Mouse (Mus musculus) hindbrain, embryonic 12.5 days (tissue): ENCODE data around the gene Gstk1. TPM values are rescaled to one million over a fixed set of nuclear protein-coding genes. Genes with fewer than 3 reads are reported as not detected.

Experiments
- ATAC-seq: fragments of 200-750 bp; cut with Nextera tagmentation; 2 replicates; pipeline ENCODE4 v1.8.0; 2017; ENCODE audit warnings: moderate TSS enrichment; ENCODE audit not compliant: low FRiP score
- H3K27ac ChIP-seq: fragments of 300-500 bp; sonication (generic); 2 replicates; pipeline ENCODE4 v1.5.1; 2016; ENCODE audit warnings: mild to moderate bottlenecking
- H3K27me3 ChIP-seq: fragments of 300-500 bp; sonication (generic); 2 replicates; pipeline ENCODE4 v1.6.1; 2016; ENCODE audit warnings: mild to moderate bottlenecking
- H3K36me3 ChIP-seq: fragments of 300-500 bp; sonication (generic); 2 replicates; pipeline ENCODE4 v1.6.1; 2016; ENCODE audit warnings: mild to moderate bottlenecking
- H3K4me1 ChIP-seq: fragments of 300-500 bp; sonication (generic); 2 replicates; pipeline ENCODE4 v1.6.1; 2016
- H3K4me2 ChIP-seq: fragments of 300-500 bp; sonication (generic); replicated peaks from 2 replicates; pipeline ENCODE4 v1.6.1; 2016; ENCODE audit warnings: mild to moderate bottlenecking
- H3K4me3 ChIP-seq: fragments of 300-500 bp; sonication (generic); 2 replicates; pipeline ENCODE4 v1.5.1; 2016; ENCODE audit warnings: mild to moderate bottlenecking
- H3K9ac ChIP-seq: fragments of 300-500 bp; sonication (generic); 2 replicates; pipeline ENCODE4 v1.6.1; 2016; ENCODE audit warnings: mild to moderate bottlenecking, moderate library complexity
- H3K9me3 ChIP-seq: fragments of 300-500 bp; sonication (generic); replicated peaks from 2 replicates; pipeline ENCODE4 v1.6.1; 2016; ENCODE audit warnings: mild to moderate bottlenecking
- WGBS: fragments of 180-500 bp; shearing (Covaris S2); methylation state at CpG from one replicate; pipeline ENCODE4 v1.1.7; 2016; 5-methylcytosine and 5-hydroxymethylcytosine counted together
- polyA plus RNA-seq: library from polyadenylated mRNA; unstranded; fragments of >200 nt; fragmentation: Nextera tagmentation; extraction: Ambion mirVana; gene quantifications from 2 replicates; pipeline ENCODE4 v1.2.1, GENCODE M21; 2016

Gstk1 gene
- polyA plus RNA-seq, 1 experiment from 2014 or later = 18.8 TPM

- ATAC-seq = no peak
- Histone ChIP-seq H3K27me3 (peaks cover 11% of the 10 kb centered on the region; the same call in 1 of the 2 replicates), H3K27ac (no peak overlapping the region), H3K4me2 (peak overlapping the region; percentile 25; the same call in 1 of the 2 replicates), H3K36me3 (no peaks in the 10 kb centered on the region), H3K9ac (no peak overlapping the region), H3K4me3 (no peak overlapping the region), H3K9me3 (no peaks in the 10 kb centered on the region), H3K4me1 (peaks cover 6% of the 10 kb centered on the region; the same call in 1 of the 2 replicates)
- WGBS = 90% methylated on average over 1 of the region's 1 CpGs
Measured at GRCm38 (mm10) chr6:42247981-42248380, 2.2 kb downstream of the Gstk1 start.

- no peak overlapping the region for H3K4me3 ChIP-seq
- H3K4me2 ChIP-seq = no peak overlapping the region
- no peaks in the 10 kb centered on the region for H3K36me3 ChIP-seq
- H3K27ac ChIP-seq = no peak overlapping the region
- no peak overlapping the region for H3K9ac ChIP-seq
- 82% methylated on average over 4 of the region's 4 CpGs for WGBS
- ATAC-seq = no peak
- H3K4me1 ChIP-seq = no peaks in the 10 kb centered on the region
- peaks cover 2% of the 10 kb centered on the region; the same call in 1 of the 2 replicates for H3K27me3 ChIP-seq
- H3K9me3 ChIP-seq = no peaks in the 10 kb centered on the region
Measured at GRCm38 (mm10) chr6:42251791-42252190, 6.1 kb downstream of the Gstk1 start.

- H3K4me3 ChIP-seq = no peak overlapping the region
- 84% methylated on average over 2 of the region's 2 CpGs for WGBS
- no peaks in the 10 kb centered on the region for H3K9me3 ChIP-seq
- no peaks in the 10 kb centered on the region for H3K36me3 ChIP-seq
- H3K27ac ChIP-seq = no peak overlapping the region
- no peak overlapping the region for H3K9ac ChIP-seq
- no peaks in the 10 kb centered on the region for H3K27me3 ChIP-seq
- no peak for ATAC-seq
- H3K4me2 ChIP-seq = no peak overlapping the region
- no peaks in the 10 kb centered on the region for H3K4me1 ChIP-seq
Measured at GRCm38 (mm10) chr6:42253103-42253502, 7.4 kb downstream of the Gstk1 start.

- Histone ChIP-seq H3K27me3 (no peaks in the 10 kb centered on the region; the same call in 1 of the 2 replicates), H3K9me3 (no peaks in the 10 kb centered on the region), H3K4me3 (no peak overlapping the region), H3K36me3 (no peaks in the 10 kb centered on the region), H3K4me2 (no peak overlapping the region), H3K4me1 (no peaks in the 10 kb centered on the region), H3K27ac (no peak overlapping the region), H3K9ac (no peak overlapping the region)
- WGBS = 20% methylated on average over 11 of the region's 11 CpGs
- peak; percentile 63 for ATAC-seq
Measured at GRCm38 (mm10) chr6:42257303-42257863, 11.6 kb downstream of the Gstk1 start.

- 76% methylated on average over 6 of the region's 6 CpGs for WGBS
- no peaks in the 10 kb centered on the region for H3K4me1 ChIP-seq
- H3K27me3 ChIP-seq = no peaks in the 10 kb centered on the region; the same call in 1 of the 2 replicates
- no peak overlapping the region for H3K4me3 ChIP-seq
- no peak overlapping the region for H3K4me2 ChIP-seq
- no peak overlapping the region for H3K27ac ChIP-seq
- H3K36me3 ChIP-seq = no peaks in the 10 kb centered on the region
- H3K9me3 ChIP-seq = no peaks in the 10 kb centered on the region
- no peak overlapping the region for H3K9ac ChIP-seq
- no peak for ATAC-seq
Measured at GRCm38 (mm10) chr6:42260430-42260829, 14.7 kb downstream of the Gstk1 start.

GRCm38 (mm10) chr6:42261524-42262170 is 15.9 kb downstream of the Gstk1 start, which contains the start of gene Tmem139:
Gene Tmem139 (plus strand): TSS chr6:42261970.
- 18% methylated on average over 20 of the region's 20 CpGs for WGBS
- Histone ChIP-seq H3K9me3 (no peaks in the 10 kb centered on the region), H3K4me3 (no peak within 1 kb of the TSS), H3K27me3 (no peaks in the 10 kb centered on the region; the same call in 1 of the 2 replicates), H3K9ac (no peak within 1 kb of the TSS; the same call in 1 of the 2 replicates), H3K4me1 (peaks cover 3% of the 10 kb centered on the region), H3K4me2 (peak within 1 kb of the TSS; percentile 30), H3K36me3 (no peaks in the 10 kb centered on the region), H3K27ac (no peak within 1 kb of the TSS)
- ATAC-seq = no peak

- peak within 1 kb of the TSS; percentile 91 for H3K27ac ChIP-seq
- H3K9ac ChIP-seq = peak within 1 kb of the TSS; percentile 89
- H3K36me3 ChIP-seq = peaks cover 25% of the 10 kb centered on the region
- peak; percentile 100 for ATAC-seq
- under 1% methylated on average over 51 of the region's 51 CpGs for WGBS
- no peaks in the 10 kb centered on the region for H3K9me3 ChIP-seq
- peaks cover 7% of the 10 kb centered on the region for H3K4me1 ChIP-seq
- no peaks in the 10 kb centered on the region; the same call in 1 of the 2 replicates for H3K27me3 ChIP-seq
- peak within 1 kb of the TSS; percentile 82 for H3K4me2 ChIP-seq
- peak within 1 kb of the TSS; percentile 66 for H3K4me3 ChIP-seq
Measured at GRCm38 (mm10) chr6:42264626-42265312, 19.0 kb downstream of the Gstk1 start, which contains the start of gene Casp2. Gene Casp2 (plus strand): TSS chr6:42264985.

- ATAC-seq = no peak
- peaks cover 33% of the 10 kb centered on the region for H3K36me3 ChIP-seq
- under 1% methylated on average over 21 of the region's 21 CpGs for WGBS
- H3K4me3 ChIP-seq = peak overlapping the region; percentile 66
- H3K9ac ChIP-seq = peak overlapping the region; percentile 89
- H3K27ac ChIP-seq = peak overlapping the region; percentile 91
- peaks cover 7% of the 10 kb centered on the region for H3K4me1 ChIP-seq
- H3K27me3 ChIP-seq = no peaks in the 10 kb centered on the region; the same call in 1 of the 2 replicates
- H3K4me2 ChIP-seq = peak overlapping the region; percentile 82
- H3K9me3 ChIP-seq = no peaks in the 10 kb centered on the region
Measured at GRCm38 (mm10) chr6:42265391-42266330, 19.9 kb downstream of the Gstk1 start.

- no peak overlapping the region for H3K4me2 ChIP-seq
- H3K27ac ChIP-seq = no peak overlapping the region
- peaks cover 74% of the 10 kb centered on the region for H3K36me3 ChIP-seq
- H3K9me3 ChIP-seq = no peaks in the 10 kb centered on the region
- H3K27me3 ChIP-seq = no peaks in the 10 kb centered on the region
- no peak overlapping the region for H3K9ac ChIP-seq
- peaks cover 7% of the 10 kb centered on the region for H3K4me1 ChIP-seq
- H3K4me3 ChIP-seq = no peak overlapping the region
- no peak for ATAC-seq
Measured at GRCm38 (mm10) chr6:42270817-42271216, 25.1 kb downstream of the Gstk1 start.

- Histone ChIP-seq H3K4me3 (no peak overlapping the region), H3K9me3 (no peaks in the 10 kb centered on the region), H3K9ac (no peak overlapping the region), H3K36me3 (peaks cover 86% of the 10 kb centered on the region), H3K27ac (no peak overlapping the region), H3K4me1 (no peaks in the 10 kb centered on the region), H3K4me2 (no peak overlapping the region), H3K27me3 (no peaks in the 10 kb centered on the region)
- 83% methylated on average over 2 of the region's 2 CpGs for WGBS
- no peak for ATAC-seq
Measured at GRCm38 (mm10) chr6:42276151-42276550, 30.4 kb downstream of the Gstk1 start.

- WGBS = 90% methylated on average over 5 of the region's 5 CpGs
Measured at GRCm38 (mm10) chr6:42282865-42283528, 37.3 kb downstream of the Gstk1 start.

More at GRCm38 (mm10) chr6:42282865-42283528, 37.3 kb downstream of the Gstk1 start:
- Histone ChIP-seq H3K36me3 (peaks cover 62% of the 10 kb centered on the region), H3K4me2 (no peak overlapping the region), H3K27me3 (no peaks in the 10 kb centered on the region), H3K4me1 (no peaks in the 10 kb centered on the region), H3K9me3 (no peaks in the 10 kb centered on the region), H3K9ac (no peak overlapping the region), H3K27ac (no peak overlapping the region), H3K4me3 (no peak overlapping the region)
- ATAC-seq = no peak
